Mouse (Mus musculus) kidney, adult 2 months (tissue): ENCODE results near the gene Apoa4.

Experiments used
- CTCF ChIP-seq: fragments of 200-500 bp; conservative IDR thresholded peaks from 2 replicates; pipeline ENCODE4 v1.5.1; 2011; ENCODE audit warnings: low read depth, mild to moderate bottlenecking, control low read depth, low read length, moderate library complexity, mixed read lengths; ENCODE audit not compliant: insufficient read depth, insufficient read length
- POLR2A ChIP-seq: fragments of 200-500 bp; IDR thresholded peaks from one replicate; pipeline ENCODE4 v1.6.1; 2011; ENCODE audit warnings: low read depth, low read length, control low read depth

GRCm38 (mm10) chr9:46243584-46243983, 3.1 kb downstream of the Apoa4 start:
- TF ChIP-seq POLR2A (no peak), CTCF (no peak)
